Mouse (Mus musculus) gastrocnemius, adult 18-20 months (tissue): Measurements from ENCODE around the gene Pnma3. TPM values are rescaled to one million over a fixed set of nuclear protein-coding genes. Genes with fewer than 3 reads are reported as not detected.
A peak's percentile ranks its signal among the peaks of the same experiment; 100 is the strongest.
"Not testable (repeated sequence)": the region's sequence is repeated elsewhere in the genome, so short reads cannot be mapped to it uniquely, and the experiment has no call there.

ENCODE experiments used
- DNase-seq: peaks from one replicate; pipeline ENCODE4 v3.0.0; 2021; ENCODE audit warnings: low spot score
- long read RNA-seq, 2 experiments: library from polyadenylated mRNA; stranded (forward); transcript quantifications; one replicate each; pipeline ENCODE4 v2.0.0; 2021
- total RNA-seq, 2 experiments: library from RNA; stranded (reverse); gene quantifications; 2 replicates each; pipeline ENCODE4 v1.2.3; 2021

Gene Pnma3
- total RNA-seq = not detected
- long read RNA-seq, experiment 1 = 0 reads
- long read RNA-seq, experiment 2 = 0 reads

GRCm38 (mm10) chrX:73064415-73064793 is at the start of gene Pnma3:
Gene Pnma3 (plus strand): TSS chrX:73064787.
- no peak for DNase-seq

- no peak for DNase-seq
These were observed 27.6 kb upstream of the Pnma3 start, which contains the start of gene Pnma5 for GRCm38 (mm10) chrX:73037003-73037402. Gene Pnma5 (minus strand): TSS chrX:73037103.

GRCm38 (mm10) chrX:73038831-73039230 is 25.8 kb upstream of the Pnma3 start:
- DNase-seq = no peak

DNA sequence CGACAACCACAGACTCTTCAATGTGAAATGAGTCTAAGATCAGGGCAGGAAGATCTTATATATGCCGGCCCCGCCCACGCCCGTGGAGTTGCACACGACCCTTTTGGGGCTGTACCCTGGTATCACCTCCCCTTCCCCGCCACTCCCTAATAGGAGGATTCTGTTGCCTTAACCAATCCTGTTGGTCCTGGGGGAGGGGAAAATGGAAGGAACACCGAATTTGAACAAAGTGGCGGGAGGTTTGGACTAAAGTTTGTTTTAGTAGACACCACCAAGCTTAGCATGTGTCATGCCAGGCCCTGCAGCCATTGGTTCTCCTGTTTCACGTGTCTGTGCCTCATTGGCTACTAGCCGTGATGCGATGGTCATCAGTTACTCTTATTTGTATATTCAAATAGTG is 24.9 kb upstream of the Pnma3 start:
- DNase-seq = no peak

DNA sequence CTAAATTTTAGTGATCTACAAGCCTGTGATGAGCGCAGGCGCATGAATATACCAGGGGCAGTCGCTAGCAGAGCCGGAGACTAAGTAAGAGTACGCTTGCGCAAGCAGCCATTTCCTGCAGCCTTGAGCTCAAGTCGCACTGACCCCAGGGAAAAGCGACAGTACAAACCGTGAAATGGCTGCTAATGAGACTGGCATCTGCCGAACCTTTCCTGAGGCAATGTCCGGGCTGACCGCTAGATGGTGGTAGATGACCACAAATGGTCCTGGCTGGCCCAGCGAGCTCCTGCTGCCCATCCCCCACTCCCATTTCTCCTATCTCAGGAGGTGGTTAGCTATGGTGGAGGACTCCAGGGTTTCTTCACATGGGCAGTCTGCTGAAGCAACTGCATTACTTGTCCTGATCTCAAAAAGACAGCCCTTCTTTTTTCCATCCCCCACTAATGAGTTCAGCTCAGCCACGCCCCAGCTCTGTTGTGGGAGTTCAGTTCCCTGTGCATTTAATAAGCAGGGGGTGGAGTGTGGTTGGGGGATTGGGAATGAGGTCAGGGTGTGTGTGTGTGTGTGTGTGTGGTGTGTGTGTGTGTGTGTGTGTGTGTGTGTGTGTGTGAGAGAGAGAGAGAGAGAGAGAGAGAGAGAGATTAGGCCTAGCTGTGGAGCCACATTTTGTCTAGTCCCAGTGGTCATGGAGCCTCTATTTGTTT is 10.6 kb upstream of the Pnma3 start:
- DNase-seq = peak; percentile 92

GRCm38 (mm10) chrX:73061528-73061927 is 3.1 kb upstream of the Pnma3 start:
- DNase-seq = no peak

DNA sequence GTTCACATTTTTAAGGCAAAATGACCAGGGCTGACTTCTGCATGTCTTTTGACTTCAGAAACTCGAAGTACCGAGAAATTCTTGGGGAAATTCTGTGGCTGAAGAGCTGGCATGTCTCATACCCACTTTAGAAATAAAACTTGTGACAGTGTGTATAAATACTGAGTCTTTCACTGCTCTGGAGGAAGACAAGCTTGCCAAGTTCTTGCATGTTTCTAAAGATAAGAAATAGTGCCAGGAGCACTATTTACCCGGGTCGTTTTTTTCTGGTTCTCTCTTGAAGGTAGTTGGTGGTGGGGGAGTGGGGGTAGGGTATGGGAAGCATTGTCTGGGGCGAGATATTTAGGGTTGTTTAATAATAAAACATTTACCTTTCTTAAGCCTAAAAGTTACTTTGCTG is 2.3 kb upstream of the Pnma3 start:
- DNase-seq = no peak

- no peak for DNase-seq
These were observed 824 bp upstream of the Pnma3 start for GRCm38 (mm10) chrX:73063512-73064414.

DNA sequence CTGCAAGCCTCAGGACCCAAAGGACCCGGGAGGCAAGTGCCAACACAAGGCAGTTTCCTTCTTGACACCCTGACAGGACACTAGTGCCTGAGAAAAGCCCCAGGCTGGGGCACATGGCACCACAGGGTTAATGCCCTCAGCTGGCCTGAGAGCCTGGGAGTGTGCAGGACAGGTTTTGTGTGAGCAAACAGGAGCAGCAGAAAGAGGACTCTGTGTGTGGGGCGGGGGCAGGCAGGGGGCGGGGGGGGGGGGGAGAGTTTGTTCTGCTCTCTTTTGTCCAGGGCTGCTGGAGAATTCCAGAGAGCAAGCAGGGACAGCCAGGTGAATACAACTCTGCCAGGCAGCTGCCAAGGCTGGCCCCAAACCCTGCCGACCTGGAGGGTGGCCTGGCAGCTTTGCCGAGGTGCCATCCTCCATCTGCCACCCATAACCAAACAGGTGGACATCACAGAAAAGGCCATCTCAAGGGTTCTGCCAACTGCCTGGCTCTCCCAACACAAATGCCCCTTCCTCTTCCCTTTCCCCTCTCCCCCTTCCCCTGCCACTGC is 2.3 kb downstream of the Pnma3 start:
- not testable (repeated sequence) for DNase-seq

DNA sequence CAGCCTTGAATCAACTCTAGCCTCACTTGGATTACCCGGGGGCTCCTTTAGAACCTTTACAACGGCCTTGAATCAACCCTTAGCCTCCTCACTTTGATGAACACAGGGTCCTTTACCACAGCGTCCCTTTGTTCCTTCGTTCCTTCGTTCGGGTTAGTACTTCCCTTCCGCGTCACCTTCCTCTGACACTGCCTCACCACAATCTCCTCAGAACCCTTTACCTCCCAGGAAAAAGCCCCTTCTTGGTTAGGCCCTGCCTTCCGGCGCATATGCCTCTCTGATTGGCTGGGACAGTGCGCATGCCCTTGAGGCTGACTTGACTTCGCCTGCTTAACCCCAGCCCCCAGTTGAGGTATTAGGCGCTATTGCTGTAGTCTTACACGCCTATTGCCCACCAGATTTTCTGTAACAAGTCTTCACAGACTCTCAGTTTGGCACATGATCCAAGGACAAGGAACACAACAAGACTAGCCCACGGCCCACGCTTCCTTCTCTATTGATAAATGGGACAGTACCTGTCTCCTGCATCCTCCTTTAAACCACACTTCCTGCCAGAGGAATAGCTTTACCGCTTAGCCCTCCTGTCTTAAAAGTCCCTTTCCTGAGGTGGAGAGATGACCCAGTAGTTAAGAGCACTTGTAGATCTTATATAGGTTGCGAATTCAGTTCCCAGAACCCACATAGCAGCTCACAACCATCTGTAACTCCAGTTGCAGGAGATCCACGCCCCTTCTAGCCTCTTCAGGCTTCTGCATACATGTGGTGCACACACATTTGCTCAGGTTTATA is 17.9 kb downstream of the Pnma3 start, which contains the start of gene Xlr4a:
Xlr4a (minus strand) TSS at position 212 of the 789 bp plus-strand sequence.
- not testable (repeated sequence) for DNase-seq

DNA sequence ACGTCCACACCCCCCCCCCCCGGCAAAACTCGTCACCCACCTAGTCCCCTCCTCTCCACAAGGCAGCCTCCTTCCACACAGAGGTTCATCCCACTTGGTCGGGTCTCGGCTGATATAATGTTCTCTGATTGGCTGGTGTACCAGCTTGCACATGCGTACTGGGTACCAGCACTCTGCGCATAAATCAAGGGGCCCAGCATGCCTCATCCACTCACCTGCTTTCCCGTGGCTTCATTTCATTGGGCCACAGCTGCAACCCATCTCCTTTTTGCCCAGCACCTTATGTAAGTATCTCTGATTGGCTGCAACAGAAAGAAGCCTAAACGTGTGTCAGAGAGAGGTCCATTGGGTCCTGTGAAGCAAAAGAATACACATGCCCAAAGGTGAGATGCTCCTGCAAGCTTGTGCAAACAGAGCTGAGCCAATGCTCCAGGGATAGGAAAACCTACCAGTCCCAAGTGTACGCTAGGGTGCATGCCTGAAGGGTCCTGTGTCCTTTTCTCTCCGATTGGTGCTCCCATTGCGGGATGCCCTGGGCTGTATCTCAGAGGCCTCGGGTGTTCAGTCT is 32.4 kb downstream of the Pnma3 start, which contains the start of gene Xlr3a:
Xlr3a (minus strand) TSS at position 155 of the 568 bp plus-strand sequence.
- peak; percentile 0 for DNase-seq

DNA sequence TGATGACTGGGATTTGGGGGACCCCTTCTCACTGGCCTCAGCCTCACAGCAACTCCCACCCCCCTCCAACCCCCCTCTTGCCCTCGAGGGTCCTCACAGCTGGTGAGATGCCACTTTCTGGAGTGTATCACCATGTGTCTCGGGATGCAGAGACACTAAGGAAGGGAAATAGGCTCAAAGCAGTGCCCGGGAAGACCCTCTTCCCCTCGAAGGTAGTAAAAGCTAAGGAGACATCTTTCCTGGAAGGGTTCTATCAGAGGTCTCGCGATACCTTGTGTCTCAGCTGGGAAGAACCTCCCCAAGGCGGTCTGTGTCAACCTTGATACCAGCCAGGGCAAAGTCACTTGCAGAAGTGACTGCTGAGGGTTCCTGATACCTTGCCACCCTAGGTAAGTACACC is 52.2 kb downstream of the Pnma3 start, which contains the start of gene Gm14685:
Gm14685 (plus strand) TSS at position 301 of the 400 bp plus-strand sequence.
- not testable (repeated sequence) for DNase-seq

Other genes starting within 250 kb of the Pnma3 start
- not detected for gene Gabrq, start 239.6 kb upstream of the Pnma3 start, total RNA-seq
- 10 to 100 TPM; 27.4 to 28.8 TPM for gene Cetn2, start 146.4 kb upstream of the Pnma3 start, total RNA-seq
- 1 to 10 TPM; 3.3 to 3.5 TPM for gene Nsdhl, start 146.2 kb upstream of the Pnma3 start, total RNA-seq
- 1 to 10 TPM in 1 of 2 experiments, under 1 TPM in 1; 0.53 to 1.3 TPM for gene Zfp185, start 77.4 kb upstream of the Pnma3 start, total RNA-seq
- gene Pnma5, start 27.7 kb upstream of the Pnma3 start, total RNA-seq = under 1 TPM in 1 of 2 experiments, not detected in 1; 0.14 TPM
- gene Xlr4a, start 17.7 kb downstream of the Pnma3 start, total RNA-seq = not detected
- under 1 TPM; 0.36 to 0.53 TPM for gene Xlr3a, start 32.3 kb downstream of the Pnma3 start, total RNA-seq
- gene Gm14685, start 52.3 kb downstream of the Pnma3 start, total RNA-seq = not detected
- gene Xlr5b, start 84.0 kb downstream of the Pnma3 start, total RNA-seq = not detected
- not detected for gene DXBay18, start 84.7 kb downstream of the Pnma3 start, total RNA-seq
- gene Spin2d, start 112.2 kb downstream of the Pnma3 start, total RNA-seq = not detected
- 1 to 10 TPM; 1.4 to 2.3 TPM for gene Xlr3b, start 127.4 kb downstream of the Pnma3 start, total RNA-seq
- gene Xlr4b, start 149.5 kb downstream of the Pnma3 start, total RNA-seq = not detected
- 1 to 10 TPM; 5.5 to 6.0 TPM for gene F8a, start 163.5 kb downstream of the Pnma3 start, total RNA-seq
- under 1 TPM in 1 of 2 experiments, not detected in 1; 0.18 TPM for gene Xlr4c, start 178.3 kb downstream of the Pnma3 start, total RNA-seq
- under 1 TPM in 1 of 2 experiments, not detected in 1; 0.80 TPM for gene Xlr3c, start 200.6 kb downstream of the Pnma3 start, total RNA-seq
- gene Xlr5a, start 228.2 kb downstream of the Pnma3 start, total RNA-seq = not detected
- not detected for gene Xlr5c, start 228.2 kb downstream of the Pnma3 start, total RNA-seq